Mouse (Mus musculus) cerebral cortex, adult 2 months (tissue): ENCODE data around the gene Slc25a31.

Experiments
- WGBS: fragments of 180-500 bp; shearing (Covaris S2); methylation state at CpG from one replicate; pipeline ENCODE4 v1.1.7; 2018; 5-methylcytosine and 5-hydroxymethylcytosine counted together

Slc25a31 gene

DNA sequence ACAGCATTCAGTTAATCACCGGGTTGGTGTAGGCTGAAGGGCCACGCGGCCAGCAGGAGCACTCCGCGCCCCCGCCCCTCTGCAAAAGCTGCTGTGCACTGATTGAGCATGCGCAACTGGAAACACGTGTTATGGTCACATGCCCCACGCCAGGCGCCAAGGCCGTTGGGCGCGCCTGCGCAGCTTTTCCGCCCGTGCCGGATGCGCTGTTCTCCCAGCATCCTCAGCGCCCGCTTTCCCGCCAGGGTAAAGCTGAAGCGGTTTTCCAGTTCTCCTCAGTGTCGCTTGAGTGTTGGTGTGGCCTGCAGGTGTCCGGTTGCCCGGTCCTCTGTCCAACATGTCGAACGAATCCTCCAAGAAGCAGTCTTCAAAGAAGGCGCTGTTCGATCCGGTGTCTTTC lies at the start of gene Slc25a31:
TSS of gene Slc25a31 (plus strand) at position 201 of the 400 bp plus-strand sequence.
- 93% methylated on average over 30 of the region's 30 CpGs for WGBS

DNA sequence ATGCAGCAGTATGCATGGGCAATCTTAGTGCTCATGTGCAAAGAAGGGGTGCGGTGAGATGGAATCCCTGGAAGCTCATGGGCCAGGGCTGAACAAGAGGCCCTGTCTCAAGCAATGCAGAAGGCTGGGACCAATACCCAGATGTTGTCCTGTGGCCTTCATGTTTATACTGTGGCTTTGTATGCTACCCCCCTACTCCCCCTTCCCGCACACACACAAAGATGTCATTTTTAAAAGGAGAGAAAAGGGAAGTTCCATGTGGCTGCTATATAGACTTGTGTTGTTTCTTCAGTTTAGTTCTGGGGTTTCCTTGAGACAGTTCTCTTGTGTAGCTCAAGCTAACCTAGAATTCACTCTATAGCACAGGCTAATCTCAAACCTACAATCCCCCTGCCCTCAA lies 48.4 kb upstream of the Slc25a31 start:
- 78% methylated on average over 2 of the region's 2 CpGs for WGBS

DNA sequence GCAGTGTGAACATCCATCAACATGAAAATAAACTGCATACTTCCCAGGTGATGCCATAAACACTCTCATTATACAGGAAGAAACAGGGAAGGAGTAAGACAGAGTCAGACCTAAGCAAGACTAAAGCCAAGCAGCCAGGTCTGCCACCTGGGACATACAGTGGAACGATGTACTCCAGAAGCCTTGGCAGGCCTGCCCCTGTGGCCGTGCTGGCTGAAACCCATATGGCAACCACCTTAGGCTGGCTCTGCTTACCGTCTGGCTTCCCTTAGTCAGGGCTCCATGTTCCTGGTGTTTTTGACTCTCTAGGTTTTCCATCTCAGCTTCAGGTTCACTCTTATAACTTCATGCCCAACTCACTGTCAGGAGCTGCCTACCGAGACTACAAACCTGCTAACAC lies 42.5 kb upstream of the Slc25a31 start:
- 80% methylated on average over 4 of the region's 4 CpGs for WGBS

DNA sequence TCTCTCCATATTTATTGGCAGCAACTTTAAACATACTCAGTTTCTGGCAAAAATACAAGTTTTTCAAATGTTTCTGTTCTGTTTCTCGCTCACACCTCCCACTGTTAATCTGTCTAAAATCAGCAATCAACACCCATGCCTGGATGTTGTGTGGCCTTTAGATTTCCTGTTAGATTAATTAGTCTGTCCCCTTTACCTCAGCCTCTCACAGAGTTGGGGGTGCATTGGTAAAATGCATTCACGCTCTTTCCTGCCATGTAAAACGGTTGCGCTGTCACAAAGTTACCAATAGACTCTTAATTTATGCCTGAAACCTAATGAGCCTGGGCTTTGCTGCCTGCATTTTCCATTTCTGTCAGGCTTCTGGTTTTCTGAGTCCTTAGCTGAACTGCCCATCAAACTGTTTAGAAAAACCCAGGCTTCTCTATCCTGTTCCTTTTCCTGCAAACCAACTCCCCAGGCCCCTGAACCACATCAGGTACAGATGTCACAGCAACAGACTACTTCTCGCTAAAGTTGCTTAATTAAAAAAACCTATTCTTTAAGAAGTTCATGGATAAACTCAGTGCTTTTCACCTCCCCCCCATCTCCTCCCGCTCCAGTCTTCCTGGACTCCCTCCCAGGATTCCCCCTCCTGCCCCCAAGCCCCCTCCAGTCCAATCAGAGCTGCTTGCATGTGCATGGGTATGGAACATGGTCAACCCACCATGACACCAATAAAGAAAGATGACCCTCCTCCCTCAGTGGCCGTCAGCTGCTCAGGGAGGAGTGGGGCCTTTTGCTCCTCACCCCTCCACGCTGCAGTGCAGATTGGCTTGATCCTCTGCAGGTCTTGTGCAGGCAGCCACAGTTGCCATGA lies 41.6 kb upstream of the Slc25a31 start:
- WGBS, result 67% methylated on average over 8 of the region's 8 CpGs

DNA sequence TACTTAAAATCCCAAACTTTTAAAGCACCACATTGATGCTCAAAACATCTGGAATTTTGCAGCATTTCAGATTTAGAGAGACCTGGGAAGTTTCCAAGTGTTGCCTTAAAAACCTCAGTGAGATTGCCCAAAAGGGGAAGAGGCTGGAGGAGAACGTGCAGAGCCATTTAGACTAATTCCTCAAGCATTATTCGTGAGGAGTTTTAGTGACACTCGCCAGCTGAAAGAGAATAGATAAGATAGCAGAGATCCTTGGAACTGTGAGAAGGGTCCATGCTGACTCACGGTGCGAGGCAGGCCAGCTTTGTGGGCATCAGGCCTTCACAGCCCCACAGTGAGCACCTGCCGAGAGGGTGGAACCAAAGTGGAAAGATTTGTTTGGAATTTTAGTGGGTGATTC lies 39.8 kb upstream of the Slc25a31 start:
- 87% methylated on average over 6 of the region's 6 CpGs for WGBS

DNA sequence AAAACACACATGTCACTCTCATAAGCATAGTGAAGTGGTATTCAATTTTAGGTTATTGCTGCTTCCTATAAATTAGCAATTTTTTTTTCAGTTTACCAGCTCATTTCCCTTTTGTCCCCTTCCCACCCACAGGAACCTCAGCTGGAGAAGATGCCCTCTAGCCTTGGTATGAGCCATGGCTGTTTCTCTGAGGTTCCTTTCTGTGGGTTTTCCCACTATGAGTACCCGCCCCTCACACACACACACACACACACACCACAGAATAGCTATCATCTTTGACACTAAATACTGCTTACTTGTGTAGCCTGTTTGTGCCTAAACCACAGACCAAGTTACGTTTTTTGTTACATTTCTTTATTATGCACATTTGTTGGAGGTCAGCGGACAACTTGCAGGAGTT lies 39.3 kb upstream of the Slc25a31 start:
- 96% methylated on average over 3 of the region's 3 CpGs for WGBS

DNA sequence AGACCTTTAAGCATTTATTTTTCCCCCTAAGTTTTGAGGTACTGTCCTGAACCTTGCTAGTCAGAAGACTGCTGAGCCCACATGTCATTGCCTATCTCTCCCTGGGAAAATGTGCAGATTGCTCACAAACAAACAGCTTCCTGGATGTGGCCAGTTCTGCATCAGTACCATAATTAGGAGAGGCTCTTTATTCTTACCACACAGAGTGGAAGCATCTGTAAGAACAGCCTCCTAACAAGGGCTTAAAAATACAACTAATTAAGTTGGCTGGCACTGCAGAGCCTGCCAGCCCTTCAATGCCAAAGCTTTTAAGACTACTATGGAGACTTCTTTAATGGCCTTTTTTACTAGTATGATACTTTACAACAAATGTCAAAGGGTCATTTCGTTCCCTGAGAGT lies 35.1 kb upstream of the Slc25a31 start:
- WGBS, result 67% methylated on average over 1 of the region's 1 CpGs

DNA sequence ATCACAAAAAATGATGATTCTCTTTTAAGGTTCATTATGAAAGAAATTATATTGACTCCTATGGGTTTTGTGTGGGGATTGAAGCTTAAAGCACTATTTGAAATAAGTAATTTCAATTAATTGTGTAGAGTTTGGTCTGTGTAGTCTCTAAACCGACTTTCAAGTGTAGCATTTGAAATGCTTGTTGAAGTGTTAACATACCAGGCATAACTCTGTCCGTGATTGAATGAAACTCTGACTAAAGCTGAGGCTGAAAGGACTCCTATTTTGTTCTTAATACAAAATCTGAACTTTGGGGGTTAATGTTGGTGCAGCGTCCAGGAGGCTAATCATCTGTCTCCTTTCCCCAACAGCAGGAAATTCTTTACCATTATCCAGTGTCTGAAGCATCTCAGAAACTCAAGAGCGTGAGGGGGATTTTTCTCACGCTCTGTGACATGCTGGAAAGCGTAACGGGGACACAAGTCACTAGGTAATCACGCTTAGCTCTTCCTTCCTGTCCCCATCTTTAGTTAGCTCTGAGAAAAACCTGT lies 33.7 kb upstream of the Slc25a31 start:
- WGBS, result 79% methylated on average over 8 of the region's 8 CpGs

DNA sequence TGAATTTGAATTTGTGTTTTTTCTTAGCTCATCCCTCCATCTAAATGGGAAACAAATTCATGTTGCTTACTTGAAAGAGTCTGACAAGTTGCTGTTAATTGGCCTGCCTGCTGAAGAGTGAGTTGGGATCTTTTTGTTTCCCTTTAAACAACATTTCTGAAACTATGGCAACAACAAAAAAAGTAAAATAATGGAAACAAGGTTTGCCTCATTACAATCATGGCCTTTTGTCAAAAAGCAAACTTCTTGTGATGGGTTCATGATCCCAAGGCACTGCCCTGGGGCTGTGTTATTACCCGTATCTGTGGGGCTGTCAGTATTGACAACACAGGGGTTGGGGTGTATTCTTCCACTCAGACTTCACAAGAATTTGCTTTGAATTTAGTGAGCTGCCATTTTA lies 29.8 kb upstream of the Slc25a31 start:
- WGBS, result 79% methylated on average over 1 of the region's 1 CpGs

DNA sequence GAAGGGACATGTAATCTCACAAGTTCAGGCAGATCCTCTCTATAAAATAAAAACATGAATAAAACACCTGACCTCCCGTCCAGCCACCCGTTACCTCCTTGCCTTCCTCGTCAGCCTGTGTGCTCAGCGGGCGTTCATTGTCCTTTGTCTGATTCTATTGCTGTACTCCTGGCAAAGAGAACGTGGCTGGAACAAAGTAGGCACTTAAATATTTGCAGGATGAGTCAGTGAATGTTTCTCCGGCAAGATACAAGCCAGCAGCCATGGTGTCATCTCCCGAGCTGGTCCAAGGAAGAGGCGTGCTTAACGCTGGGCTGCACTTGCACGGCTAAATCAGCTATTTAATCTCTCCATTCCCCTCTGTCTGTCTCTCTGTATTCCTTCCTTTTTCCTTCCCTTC lies 26.3 kb upstream of the Slc25a31 start:
- WGBS, result 37% methylated on average over 11 of the region's 11 CpGs

DNA sequence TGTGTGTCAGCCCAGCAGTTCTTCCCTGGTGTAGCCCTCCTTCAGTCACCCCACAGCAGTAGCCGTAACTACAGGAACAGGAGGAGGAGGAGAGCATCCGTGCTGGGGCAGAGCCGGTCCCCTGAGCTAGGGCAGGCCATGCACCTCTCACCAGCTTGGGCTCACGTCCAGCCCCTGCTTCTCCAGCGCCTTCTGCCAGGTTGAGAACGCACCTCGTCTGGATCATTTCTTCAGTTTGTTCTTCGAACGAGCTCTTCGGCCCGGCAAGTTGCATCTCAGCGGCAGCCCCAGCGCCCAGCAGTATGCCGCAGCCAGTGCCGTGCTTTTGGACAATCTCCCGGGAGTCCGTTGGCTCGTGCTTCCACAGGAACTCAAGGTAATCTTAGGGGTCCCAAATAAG lies 25.5 kb upstream of the Slc25a31 start:
- 75% methylated on average over 18 of the region's 18 CpGs for WGBS

DNA sequence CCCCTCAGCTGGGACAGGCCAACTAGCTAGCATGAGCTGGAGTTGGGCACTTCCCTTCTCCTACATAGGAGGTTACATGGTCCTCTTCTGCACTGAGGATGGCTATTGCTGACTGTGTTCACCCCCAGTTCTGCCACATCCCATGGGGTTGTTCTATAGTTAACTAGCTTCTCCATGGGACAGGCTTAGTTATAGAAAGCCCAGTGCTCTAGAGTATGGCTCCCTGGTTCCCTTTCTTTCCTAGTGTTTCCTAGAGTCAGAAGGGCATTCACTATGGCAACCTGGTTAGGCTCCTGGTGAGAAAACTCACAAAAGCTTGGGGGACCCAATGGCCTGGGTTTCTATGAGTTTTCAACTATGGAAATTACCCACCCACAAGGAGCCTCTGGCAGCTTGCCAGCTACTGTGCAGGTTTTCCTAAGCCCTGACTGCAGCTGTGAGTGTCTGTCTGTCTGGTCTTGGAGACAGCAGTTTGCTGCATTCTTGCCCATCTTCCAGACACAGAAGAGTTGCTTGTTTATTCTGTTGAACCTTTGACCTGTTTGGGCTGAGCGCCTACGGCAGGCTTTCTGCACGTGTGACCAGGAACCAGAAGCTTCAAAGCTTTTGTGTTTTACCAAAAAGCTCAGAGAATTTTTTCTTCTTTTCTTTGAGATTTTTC lies 22.7 kb upstream of the Slc25a31 start:
- 62% methylated on average over 3 of the region's 3 CpGs for WGBS

DNA sequence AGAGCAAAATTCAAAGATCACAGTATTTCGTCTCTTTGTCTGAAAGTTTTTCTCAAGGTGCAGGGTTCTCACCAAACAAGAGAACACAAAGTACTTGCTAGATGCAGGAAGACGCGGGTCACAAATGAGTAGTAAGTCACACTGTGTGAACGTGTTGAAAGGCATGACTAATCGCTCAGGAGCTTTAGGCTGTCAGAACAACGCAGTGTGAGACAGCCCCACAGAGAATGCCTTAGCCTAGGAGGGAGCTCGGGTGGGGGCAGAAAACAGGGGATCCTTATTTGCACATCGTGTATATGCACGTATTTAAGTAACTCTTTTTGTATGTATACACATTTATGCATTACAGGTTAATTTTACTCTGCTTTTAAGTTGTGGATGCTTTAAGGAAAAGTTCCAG lies 21.8 kb upstream of the Slc25a31 start:
- 63% methylated on average over 9 of the region's 9 CpGs for whole genome bisulfite sequencing

DNA sequence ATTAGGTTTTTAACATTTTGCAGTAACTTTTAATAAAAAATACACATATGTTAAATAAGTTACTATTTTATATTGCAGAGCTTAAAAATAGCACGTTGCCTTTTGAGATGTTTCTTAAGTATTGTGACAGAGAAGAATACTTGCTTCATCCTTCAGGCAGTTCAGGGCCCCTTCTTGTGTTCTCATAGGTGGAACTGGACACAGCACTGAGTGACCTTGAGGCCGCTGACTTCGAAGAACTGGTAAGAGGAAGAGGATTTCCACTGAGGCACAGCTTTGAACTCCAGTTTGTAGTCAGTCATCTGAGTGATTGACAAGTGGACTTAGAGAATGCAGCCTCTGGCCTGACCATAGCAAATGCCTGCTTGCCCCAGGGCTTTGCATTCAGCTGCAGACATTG lies 21.1 kb upstream of the Slc25a31 start:
- 75% methylated on average over 3 of the region's 3 CpGs for WGBS

DNA sequence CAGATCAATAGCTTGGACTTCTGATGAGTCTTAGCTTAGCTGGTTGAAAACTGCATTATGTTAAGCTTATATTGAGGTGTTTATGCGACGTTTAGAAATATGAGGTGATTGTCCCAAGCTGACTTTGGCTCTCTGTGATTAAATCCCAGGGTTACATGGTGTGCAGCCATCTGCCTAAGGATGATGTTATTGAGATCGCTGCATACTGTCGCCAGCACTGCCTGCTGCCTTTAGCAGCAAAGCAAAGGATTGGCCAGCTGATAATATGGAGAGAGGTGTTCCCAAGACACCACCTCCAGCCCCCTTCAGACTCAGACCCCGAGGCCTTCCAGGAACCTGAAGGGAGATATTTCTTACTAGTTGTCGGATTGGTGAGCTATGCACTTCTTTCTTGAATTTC lies 17.1 kb upstream of the Slc25a31 start:
- 91% methylated on average over 6 of the region's 6 CpGs for WGBS

DNA sequence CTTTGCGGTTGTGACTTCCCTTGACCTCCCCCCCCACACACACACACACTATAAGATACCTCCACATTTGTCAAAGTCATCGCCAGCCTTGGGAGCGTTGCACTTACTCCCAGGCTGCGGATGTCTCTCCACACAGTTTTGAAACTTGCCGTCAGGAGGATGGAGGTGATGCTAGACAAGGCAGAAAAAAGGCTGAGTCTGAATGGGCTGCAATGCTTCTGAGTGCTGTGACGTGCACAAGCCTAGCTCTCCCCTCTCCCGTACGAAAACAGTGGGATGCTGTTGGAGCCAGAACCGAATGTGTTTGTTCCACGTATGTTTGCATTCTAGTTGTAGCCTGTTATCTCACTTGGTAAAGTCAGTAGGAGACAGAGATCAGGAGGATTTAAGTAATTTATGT lies 15.2 kb upstream of the Slc25a31 start:
- WGBS, result 55% methylated on average over 10 of the region's 10 CpGs

DNA sequence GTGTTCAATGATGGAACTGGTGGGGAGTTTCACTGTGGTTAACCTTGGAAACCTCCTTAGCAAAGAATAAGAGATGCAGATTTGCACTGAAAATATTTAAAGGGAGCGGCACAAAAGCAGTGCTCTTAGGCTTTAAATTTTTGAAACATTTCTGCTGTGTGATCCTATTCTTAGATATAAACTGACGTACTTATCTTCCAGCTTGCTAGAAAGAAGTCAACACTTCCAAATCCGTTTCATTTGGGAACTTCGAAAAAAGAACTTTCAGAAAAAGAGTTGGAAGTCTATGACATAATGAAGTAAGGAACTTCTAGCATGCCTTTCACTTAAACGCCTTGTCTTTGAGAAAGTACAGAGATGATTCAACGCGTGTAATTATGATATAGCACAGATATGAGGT lies 14.7 kb upstream of the Slc25a31 start:
- WGBS, result 47% methylated on average over 7 of the region's 7 CpGs

DNA sequence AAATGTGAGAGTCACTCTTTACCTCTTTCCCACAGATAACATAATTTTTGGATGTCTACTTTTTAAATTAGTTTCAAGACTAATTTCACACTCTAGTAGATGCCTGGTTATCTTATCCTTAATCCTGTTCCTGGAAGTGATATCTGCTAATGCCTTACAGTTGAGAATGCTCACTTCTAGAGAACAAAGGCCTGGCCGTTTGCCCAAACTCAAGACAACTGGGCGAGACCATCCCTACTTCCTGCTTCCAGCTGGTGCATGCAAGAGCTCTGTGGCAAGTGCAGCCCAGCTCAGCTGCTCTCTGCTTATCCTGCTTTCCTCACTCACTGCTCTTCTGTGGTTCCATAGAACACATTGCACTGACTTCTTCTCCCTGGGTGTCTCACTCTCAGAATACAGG lies 14.2 kb upstream of the Slc25a31 start:
- WGBS, result 41% methylated on average over 2 of the region's 2 CpGs

DNA sequence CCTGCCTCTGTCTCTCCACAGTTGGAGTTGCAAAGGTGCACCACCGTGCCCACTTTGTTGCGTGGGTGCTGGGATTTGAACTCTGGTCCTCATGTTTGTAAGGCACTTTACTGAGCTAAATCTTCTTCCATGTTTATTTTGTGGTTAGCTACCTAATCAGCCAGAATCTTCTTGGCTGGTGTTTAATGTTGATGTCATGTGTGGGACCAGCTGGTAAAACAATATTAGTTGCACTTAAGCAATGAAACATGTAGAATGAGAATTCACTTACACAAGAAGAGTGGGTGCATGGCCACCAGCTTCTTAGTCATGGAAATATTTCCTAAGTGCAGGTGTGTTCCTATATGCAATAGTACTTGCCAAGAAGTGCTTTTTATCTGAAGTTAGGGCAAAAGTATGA lies 13.5 kb upstream of the Slc25a31 start:
- 96% methylated on average over 2 of the region's 2 CpGs for WGBS

DNA sequence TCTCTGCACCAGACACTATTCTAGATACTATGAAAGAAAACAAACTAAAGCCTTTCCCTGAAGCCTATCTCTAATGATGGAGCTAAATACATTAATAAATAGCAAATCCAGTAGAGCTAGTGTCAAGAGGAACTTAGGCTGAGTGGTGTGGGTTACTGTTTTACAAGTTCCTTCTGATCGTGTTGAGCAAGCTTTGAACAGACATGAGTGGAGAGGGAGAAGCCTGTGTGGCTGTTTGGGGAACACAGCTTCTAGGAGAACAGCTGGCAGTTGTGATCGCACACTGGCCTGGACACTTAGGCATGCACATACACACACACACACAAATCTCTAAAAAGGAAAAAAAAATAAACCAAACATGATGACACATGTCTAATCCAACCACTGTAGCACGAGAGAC lies 9.8 kb upstream of the Slc25a31 start:
- WGBS, result 84% methylated on average over 3 of the region's 3 CpGs

DNA sequence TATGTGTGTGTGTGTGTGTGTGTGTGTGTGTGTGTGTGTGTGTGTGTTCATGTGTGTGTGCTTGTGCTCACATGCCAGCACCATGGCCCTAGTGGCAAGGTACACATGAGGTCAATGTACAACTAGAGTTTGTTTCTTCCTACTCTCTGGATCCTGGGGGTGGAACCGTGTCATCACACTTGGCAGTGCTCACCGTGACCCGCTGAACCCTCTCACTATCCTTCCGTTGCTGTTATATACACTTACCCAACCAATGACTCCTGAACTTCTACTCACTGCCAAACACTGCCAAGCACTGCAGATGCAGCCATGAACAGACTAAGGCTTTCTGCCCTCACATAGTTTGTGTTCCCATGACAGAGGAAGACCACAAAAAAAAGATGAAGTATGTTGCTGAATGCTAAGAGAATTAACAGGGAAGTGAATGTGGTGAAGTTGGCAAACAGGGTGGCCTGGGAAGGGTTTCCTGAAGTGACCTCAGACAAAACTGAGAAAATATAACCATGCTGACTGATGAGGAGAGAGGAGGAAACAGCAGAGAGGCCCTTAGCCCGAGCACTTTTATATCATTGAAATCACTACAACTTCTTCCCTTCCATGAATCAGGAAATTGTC lies 3.7 kb upstream of the Slc25a31 start:
- WGBS, result 80% methylated on average over 5 of the region's 5 CpGs

DNA sequence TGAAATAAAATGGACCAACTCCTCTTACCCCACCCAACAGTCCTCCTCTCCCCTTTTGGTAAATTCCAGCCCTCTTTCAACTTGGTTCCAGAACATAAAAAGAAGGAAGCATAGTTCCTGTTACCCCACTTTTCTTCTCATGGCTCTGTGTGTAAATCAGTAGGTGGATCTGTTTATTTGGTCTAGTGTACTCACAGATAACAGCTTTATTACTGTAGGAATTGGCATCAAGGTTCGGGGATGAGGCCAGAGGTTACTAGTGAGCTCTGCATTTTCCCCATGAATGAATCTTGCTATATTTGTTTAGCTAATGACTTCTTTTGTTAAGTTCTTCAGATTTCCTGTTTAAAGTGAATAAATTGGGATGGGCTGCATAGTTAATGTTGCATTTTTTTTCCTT lies 7.4 kb downstream of the Slc25a31 start:
- 60% methylated on average over 1 of the region's 1 CpGs for WGBS

DNA sequence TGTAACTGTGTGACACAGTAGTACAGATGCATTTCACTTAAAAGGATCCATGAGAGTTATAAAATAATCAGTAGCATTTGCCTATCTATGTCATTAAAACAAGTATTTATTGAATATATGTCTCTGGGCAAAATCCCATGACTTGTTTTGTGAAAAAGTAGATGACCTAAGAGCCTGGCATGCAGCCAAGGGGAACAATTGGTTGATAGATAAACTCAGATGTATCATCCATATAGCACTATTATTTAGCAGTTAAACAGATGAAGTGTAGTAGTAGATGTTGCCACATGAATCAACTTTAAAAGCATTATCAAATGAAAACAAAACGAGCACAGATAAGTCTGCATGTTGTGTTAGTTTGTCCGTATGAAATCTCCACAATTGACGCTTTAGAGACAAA lies 10.4 kb downstream of the Slc25a31 start:
- WGBS, result 75% methylated on average over 3 of the region's 3 CpGs
